Mouse (Mus musculus) monocyte, adult 59 days (primary cell): ENCODE measurements around the gene Tmem63a. TPM values are rescaled to one million over a fixed set of nuclear protein-coding genes. Genes with fewer than 3 reads are reported as not detected.

ENCODE experiments used
- total RNA-seq, 2 experiments: library from RNA; stranded (reverse); gene quantifications; one replicate each; pipeline ENCODE4 v1.2.4; 2023

Gene Tmem63a
- total RNA-seq = 10 to 100 TPM; 35.2 to 39.9 TPM

DNA sequence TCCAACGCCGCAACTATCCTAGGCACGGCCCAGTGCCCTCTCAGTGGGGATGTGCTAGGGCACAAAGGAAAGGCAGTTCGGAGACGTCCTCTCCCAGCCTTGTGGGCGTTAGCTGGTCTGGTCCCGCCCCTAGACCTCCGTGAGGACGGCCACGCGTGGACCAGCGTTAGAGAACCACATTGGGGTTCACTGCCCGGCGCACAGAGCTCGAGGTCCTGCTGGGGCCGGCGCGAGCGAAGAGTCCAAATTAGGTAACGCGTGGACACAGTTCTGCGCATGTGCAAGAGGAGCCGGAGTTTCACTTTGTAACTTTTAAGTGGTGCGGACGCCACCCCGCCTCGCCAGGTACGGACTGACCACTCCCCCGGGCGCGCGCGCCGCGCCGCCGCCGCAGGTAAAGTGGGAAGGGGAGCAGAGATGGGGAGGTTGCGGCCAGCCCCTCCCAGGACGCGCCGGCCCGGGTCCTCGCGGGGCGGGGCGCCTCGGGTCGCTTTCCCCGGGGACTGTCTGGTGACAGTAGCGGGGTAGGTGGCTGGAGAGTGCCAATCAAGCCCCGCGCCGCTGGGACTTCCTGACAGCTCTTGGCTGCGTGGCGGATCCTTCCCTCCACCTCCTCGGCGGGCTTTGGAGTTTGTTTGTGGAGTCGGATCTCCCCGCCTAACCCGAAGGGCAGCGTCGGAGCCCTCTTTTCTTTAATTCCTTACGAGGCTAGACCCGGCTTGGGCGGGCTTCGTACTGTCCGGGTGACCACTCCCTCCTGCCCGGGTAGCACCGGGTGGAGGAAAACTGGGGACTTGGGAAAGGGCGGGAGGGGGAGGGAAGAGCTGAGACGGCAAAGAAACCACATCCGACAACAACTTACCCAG lies at the start of gene Tmem63a:
TSS of gene Tmem63a (plus strand) at position 179 of the 866 bp plus-strand sequence.

DNA sequence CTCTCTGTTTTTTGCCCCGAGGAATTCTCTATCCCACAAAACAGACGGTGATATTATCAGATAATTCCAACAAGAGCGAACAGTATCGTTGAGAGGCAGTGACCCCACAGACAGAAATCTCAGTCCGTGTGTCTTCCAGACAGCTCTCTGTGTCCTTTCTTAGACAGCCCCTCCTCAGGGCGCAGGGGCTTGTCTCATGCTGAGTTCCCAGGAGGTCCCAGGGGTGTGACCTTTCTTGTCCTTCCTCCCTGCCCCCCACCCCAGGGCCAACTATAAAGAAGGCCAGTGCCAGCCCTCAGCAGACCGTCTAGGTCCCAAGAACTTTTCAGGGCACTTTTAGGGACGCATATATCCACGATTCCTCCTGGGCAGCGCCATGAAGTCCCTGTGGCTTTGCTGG lies 49.3 kb upstream of the Tmem63a start, which contains the start of gene Lefty2:
TSS of gene Lefty2 (plus strand) at position 301 of the 400 bp plus-strand sequence.

DNA sequence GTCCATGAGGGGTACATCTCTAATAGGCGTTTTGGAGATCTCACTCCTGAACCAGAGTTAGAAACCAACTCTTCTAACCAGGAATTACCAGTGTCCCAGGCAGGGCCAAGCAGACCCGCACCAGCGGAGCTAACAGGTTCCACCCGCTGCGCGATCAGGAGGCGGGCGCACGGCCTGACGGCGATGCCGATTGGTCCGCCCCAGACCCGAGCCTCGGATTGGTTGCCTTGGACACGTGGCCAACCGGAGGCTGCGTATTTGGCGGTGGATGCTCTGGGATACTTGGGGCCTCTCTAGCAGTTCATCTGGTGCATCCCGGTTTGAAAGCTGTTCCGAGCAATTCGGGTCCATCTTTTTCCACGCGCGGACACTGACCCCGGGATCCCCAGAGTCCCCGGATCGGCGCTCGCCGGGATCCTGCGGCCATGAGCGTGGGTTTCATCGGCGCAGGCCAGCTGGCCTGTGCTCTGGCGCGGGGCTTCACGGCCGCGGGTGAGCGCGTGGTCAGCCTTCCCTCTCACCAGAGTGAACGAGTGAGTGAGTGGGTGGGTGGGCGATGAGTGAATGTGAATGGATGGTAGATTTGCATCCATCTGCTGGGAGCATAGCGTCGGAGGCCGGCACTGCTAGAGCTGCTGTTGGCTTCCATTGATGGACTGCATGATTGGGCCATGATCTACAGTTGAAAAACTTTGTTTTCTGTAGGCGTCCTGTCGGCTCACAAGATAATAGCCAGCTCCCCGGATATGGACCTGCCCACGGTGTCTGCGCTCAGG lies 37.9 kb upstream of the Tmem63a start, which contains the start of gene Pycr2:
TSS of gene Pycr2 (plus strand) at position 255 of the 776 bp plus-strand sequence.

DNA sequence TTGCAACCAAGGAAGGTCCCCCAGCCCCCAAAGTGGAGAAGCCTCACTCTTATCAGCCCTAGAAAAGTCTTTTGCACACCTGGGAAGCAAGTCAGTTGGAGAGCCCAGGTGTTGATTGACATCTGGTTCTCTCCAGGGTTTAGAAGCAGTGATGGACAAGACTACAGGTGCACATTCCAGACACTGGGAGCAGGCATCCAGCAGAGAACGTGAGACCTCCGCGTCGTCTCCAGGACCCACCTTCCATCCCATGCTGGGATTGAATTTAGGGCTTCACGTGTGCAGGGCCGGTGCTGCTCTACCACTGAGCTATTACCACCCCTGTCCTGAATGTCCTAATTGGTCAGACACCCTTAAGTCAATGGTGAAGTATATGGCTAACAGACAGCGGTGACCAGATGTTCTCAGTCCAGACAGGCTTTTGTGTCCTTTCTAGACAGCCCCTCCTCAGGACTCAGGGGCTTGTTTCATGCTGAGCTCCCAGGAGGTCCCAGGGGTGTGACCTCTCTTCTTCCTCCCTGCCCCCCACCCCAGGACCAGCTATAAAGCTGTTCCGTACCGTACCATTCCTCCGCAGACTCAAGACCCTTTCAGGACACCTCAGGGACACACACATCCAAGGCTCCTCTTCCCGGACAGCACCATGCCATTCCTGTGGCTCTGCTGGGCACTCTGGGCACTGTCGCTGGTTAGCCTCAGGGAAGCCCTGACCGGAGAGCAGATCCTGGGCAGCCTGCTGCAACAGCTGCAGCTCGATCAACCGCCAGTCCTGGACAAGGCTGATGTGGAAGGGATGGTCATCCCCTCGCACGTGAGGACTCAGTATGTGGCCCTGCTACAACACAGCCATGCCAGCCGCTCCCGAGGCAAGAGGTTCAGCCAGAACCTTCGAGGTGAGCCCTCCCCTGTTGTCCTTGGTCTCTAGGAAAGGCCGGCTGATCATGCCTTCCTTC lies 7.4 kb upstream of the Tmem63a start, which contains the start of gene Lefty1:
TSS of gene Lefty1 (plus strand) at position 556 of the 953 bp plus-strand sequence.

DNA sequence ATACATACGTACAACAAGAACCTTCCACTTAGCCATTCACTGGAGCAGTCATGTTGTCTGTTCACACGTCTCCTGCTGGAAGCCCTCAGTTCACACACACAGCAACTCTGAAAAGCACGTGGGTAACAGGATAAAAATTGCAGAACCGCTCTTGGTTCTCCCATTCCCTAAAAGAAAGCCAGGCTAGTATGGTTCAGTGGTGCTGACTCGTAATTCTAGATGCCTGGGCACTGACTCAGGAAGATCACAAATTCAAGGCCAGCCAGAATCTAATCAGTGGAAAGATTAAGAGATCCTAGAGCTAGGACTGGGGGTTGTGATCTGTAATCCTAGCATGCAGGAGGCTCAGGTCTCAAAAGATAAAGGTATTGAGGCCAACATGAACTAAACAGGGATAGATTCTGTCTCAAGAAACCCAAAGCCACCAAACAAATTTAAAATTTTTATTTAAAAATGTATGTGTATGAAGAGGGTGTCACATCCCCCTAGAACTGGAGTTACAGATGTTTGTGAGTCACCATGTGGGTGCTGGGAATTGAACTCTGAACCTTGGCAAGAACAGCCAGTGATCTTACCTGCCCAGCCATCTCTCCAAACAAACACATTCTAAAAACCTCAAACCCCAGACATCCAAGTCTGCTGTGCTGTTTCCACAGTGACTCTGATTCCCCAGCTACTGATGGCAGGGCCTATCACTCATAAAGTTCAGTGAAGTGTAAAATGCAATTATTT lies 78.8 kb downstream of the Tmem63a start, which contains the start of gene Ephx1:
TSS of gene Ephx1 (minus strand) at position 149 of the 732 bp plus-strand sequence.

Other genes starting within 250 kb of the Tmem63a start
- not detected for gene Mixl1, start 245.3 kb upstream of the Tmem63a start, total RNA-seq
- 10 to 100 TPM; 40.8 to 42.4 TPM for gene Acbd3, start 216.3 kb upstream of the Tmem63a start, total RNA-seq
- 1,000 to 10,000 TPM; 1,677 to 1,772 TPM for gene H3f3a, start 128.4 kb upstream of the Tmem63a start, total RNA-seq
- gene Sde2, start 91.2 kb upstream of the Tmem63a start, total RNA-seq = 10 to 100 TPM; 60.1 to 61.2 TPM
- gene Lefty2, start 49.2 kb upstream of the Tmem63a start, total RNA-seq = not detected
- gene Pycr2, start 38.1 kb upstream of the Tmem63a start, total RNA-seq = 10 to 100 TPM; 17.2 to 18.5 TPM
- 1 to 10 TPM in 1 of 2 experiments, under 1 TPM in 1; 0.79 to 1.1 TPM for gene Lefty1, start 7.3 kb upstream of the Tmem63a start, total RNA-seq
- 10 to 100 TPM; 22.5 to 26.0 TPM for gene Ephx1, start 78.6 kb downstream of the Tmem63a start, total RNA-seq
- not detected for gene 9130409I23Rik, start 108.9 kb downstream of the Tmem63a start, total RNA-seq
- 10 to 100 TPM; 15.7 to 17.6 TPM for gene Nvl, start 201.9 kb downstream of the Tmem63a start, total RNA-seq
- 10 to 100 TPM; 39.0 to 42.5 TPM for gene Cnih4, start 202.3 kb downstream of the Tmem63a start, total RNA-seq